Mouse (Mus musculus): ENCODE data around the gene Ky. TPM values are rescaled to one million over a fixed set of nuclear protein-coding genes. Genes with fewer than 3 reads are reported as not detected.

Gene Ky
- polyA plus RNA-seq, 1 experiment from 2014 or later: 1.6 TPM

GRCm38 (mm10) chr9:102499266-102499665 lies 6.3 kb upstream of the Ky start:
- Histone ChIP-seq H3K9ac (replicated peaks; ENCODE audit: low read depth, low read length) (no peak overlapping the region), H3K9me3 (ENCODE audit: control insufficient read depth, low read length) (no peaks in the 10 kb centered on the region), H3K4me1 (ENCODE audit: control insufficient read depth, insufficient read depth, low read length) (no peaks in the 10 kb centered on the region), H3K4me2 (ENCODE audit: low read depth, low read length) (no peak overlapping the region), H3K27me3 (ENCODE audit: control insufficient read depth, insufficient read depth, low read length) (no peaks in the 10 kb centered on the region), H3K36me3 (ENCODE audit: control insufficient read depth, insufficient read depth, low read length) (no peaks in the 10 kb centered on the region), H3K4me3 (ENCODE audit: low read depth, low read length) (no peak overlapping the region), H3K27ac (ENCODE audit: low read depth, low read length) (no peak overlapping the region)
- 94% methylated on average over 4 of the region's 4 CpGs for WGBS
- no peak for ATAC-seq (ENCODE audit: low read depth)

DNA sequence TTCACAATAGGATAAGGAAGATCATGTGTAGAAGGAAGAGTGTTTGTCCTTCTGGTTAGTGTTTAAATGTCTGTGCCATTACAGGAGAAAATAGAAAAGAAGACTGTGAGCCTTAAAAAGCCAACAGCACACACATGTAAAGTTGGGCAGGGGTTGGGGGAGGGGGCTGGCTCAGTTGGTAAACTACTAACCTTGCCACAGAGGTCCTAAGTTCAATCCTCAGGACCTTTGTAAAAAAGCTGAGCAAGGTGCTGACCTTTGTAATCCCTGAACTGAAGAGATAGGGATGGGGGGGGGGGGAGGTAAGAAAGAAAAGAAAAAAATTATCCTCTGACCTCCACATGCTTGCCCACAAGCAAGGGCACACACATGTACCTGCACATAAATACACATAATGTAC lies 5.8 kb upstream of the Ky start:
- H3K4me3 ChIP-seq (ENCODE audit: low read depth, low read length): no peak overlapping the region
- no peaks in the 10 kb centered on the region for H3K36me3 ChIP-seq (ENCODE audit: control insufficient read depth, insufficient read depth, low read length)
- no peak overlapping the region for H3K27ac ChIP-seq (ENCODE audit: low read depth, low read length)
- H3K4me1 ChIP-seq (ENCODE audit: control insufficient read depth, insufficient read depth, low read length): no peaks in the 10 kb centered on the region
- H3K4me2 ChIP-seq (ENCODE audit: low read depth, low read length): no peak overlapping the region
- no peak overlapping the region for H3K9ac ChIP-seq (replicated peaks; ENCODE audit: low read depth, low read length)
- no peaks in the 10 kb centered on the region for H3K9me3 ChIP-seq (ENCODE audit: control insufficient read depth, low read length)
- H3K27me3 ChIP-seq (ENCODE audit: control insufficient read depth, insufficient read depth, low read length): no peaks in the 10 kb centered on the region; the same call in 1 of the 2 replicates
- no peak for ATAC-seq (ENCODE audit: low read depth)

GRCm38 (mm10) chr9:102501113-102501512 lies 4.4 kb upstream of the Ky start:
- no peak overlapping the region for H3K9ac ChIP-seq (replicated peaks; ENCODE audit: low read depth, low read length)
- peaks cover 3% of the 10 kb centered on the region; the same call in 1 of the 2 replicates for H3K27me3 ChIP-seq (ENCODE audit: control insufficient read depth, insufficient read depth, low read length)
- H3K27ac ChIP-seq (ENCODE audit: low read depth, low read length): no peak overlapping the region
- 0 out of 2 replicates have a peak, but pooled peaks cover 2% of the 10 kb centered on the region for H3K4me1 ChIP-seq (ENCODE audit: control insufficient read depth, insufficient read depth, low read length)
- H3K36me3 ChIP-seq (ENCODE audit: control insufficient read depth, insufficient read depth, low read length): no peaks in the 10 kb centered on the region
- no peak overlapping the region for H3K4me3 ChIP-seq (ENCODE audit: low read depth, low read length)
- H3K9me3 ChIP-seq (ENCODE audit: control insufficient read depth, low read length): no peaks in the 10 kb centered on the region
- ATAC-seq (ENCODE audit: low read depth): no peak
- H3K4me2 ChIP-seq (ENCODE audit: low read depth, low read length): no peak overlapping the region
- WGBS: 71% methylated on average over 4 of the region's 4 CpGs

DNA sequence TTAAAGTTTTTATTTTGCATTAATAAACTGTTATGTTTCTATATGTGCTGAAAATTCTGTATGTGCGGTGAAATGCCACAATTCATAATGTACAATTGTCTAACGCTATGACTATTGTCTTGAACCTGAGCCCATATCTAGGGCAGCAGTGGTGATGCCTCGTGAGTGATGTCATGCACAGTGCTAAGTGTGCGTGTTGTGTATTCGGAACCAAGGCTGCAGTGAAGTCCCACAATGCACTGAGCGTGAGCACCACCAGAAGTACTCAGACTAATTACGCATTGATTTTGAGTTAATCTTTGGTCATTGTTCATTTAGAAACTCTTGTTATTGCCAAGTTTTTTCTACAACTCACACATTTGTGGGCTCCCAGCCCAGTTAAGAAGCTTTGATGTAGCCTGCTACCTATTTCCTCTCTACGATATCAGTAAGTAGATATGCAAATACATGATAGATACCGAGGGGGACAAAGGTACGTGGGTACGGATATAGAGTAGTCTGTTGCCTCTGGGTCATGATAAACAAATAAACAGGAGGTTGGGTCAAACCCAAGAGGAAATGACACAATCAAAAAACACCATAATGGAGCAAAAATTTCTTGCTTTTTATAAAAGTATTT lies 3.4 kb upstream of the Ky start:
- WGBS: 92% methylated on average over 11 of the region's 11 CpGs

DNA sequence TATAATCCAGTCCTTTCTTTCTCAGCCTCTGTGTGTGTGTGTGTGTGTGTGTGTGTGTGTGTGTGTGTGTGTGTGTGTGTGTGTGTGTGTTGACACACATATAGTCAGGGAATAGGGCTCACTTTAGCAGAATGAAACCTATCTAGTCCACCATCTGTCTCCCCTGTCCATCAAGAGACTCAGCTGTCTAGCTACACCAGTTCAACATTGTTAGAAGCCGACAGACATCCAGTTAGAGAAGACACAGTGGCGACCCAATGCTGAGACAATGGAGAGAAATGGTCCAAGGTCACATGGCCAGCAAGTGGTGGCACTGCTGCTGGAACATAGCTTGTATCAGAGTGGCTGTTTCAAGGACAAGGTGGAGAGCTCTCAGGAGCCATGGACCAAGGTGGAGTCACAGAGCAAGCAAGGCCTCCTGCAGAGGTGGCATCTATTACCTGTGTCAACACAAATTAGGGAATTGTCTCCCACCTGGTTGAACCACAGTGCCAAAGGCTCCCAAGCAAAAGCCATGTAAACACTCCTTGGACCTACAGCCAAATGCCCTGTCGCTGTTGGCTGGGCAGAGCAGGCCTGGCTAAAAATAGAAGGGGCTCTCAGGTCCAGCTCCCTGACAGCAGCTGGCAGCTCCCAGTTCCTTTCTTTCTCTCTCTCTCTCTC lies 703 bp upstream of the Ky start:
- Histone ChIP-seq H3K9ac (replicated peaks; ENCODE audit: low read depth, low read length) (no peak overlapping the region), H3K4me3 (ENCODE audit: low read depth, low read length) (no peak overlapping the region), H3K9me3 (ENCODE audit: control insufficient read depth, low read length) (no peaks in the 10 kb centered on the region), H3K36me3 (ENCODE audit: control insufficient read depth, insufficient read depth, low read length) (no peaks in the 10 kb centered on the region), H3K27ac (ENCODE audit: low read depth, low read length) (no peak overlapping the region), H3K27me3 (ENCODE audit: control insufficient read depth, insufficient read depth, low read length) (peaks cover 7% of the 10 kb centered on the region; the same call in 1 of the 2 replicates), H3K4me2 (ENCODE audit: low read depth, low read length) (no peak overlapping the region), H3K4me1 (ENCODE audit: control insufficient read depth, insufficient read depth, low read length) (0 out of 2 replicates have a peak, but pooled peaks cover 4% of the 10 kb centered on the region)
- ATAC-seq (ENCODE audit: low read depth): no peak
- WGBS: 77% methylated on average over 3 of the region's 3 CpGs

More for the DNA sequence above, 3.4 kb upstream of the Ky start:
- Histone ChIP-seq H3K4me1 (ENCODE audit: control insufficient read depth, insufficient read depth, low read length) (0 out of 2 replicates have a peak, but pooled peaks cover 4% of the 10 kb centered on the region), H3K9me3 (ENCODE audit: control insufficient read depth, low read length) (no peaks in the 10 kb centered on the region), H3K9ac (replicated peaks; ENCODE audit: low read depth, low read length) (no peak overlapping the region), H3K27me3 (ENCODE audit: control insufficient read depth, insufficient read depth, low read length) (peaks cover 7% of the 10 kb centered on the region; the same call in 1 of the 2 replicates), H3K4me2 (ENCODE audit: low read depth, low read length) (no peak overlapping the region), H3K36me3 (ENCODE audit: control insufficient read depth, insufficient read depth, low read length) (no peaks in the 10 kb centered on the region), H3K27ac (ENCODE audit: low read depth, low read length) (no peak overlapping the region), H3K4me3 (ENCODE audit: low read depth, low read length) (no peak overlapping the region)
- ATAC-seq (ENCODE audit: low read depth): no peak

DNA sequence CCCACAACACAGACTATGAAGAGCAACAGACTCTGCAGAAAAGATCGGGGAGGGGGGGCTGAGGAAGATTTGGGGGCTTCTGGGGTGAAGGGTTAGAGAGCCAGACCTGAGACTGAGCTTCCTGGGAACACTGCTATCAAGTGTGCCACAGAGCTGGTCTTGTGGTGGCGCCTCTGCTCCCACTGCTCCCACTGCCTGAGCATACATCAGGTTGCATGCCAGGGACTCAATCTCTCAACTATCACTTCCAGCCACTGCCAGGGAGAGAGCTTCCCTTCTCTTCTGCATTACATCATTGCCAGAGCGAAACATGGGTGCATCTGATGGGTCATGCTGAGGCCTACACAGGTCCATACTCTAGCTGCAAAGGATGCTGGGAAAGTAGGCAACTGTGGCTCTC lies 2.8 kb downstream of the Ky start:
- no peak for ATAC-seq (ENCODE audit: low read depth)
- Histone ChIP-seq H3K27me3 (ENCODE audit: control insufficient read depth, insufficient read depth, low read length) (peaks cover 7% of the 10 kb centered on the region; the same call in 1 of the 2 replicates), H3K4me1 (ENCODE audit: control insufficient read depth, insufficient read depth, low read length) (0 out of 2 replicates have a peak, but pooled peaks cover 4% of the 10 kb centered on the region), H3K9me3 (ENCODE audit: control insufficient read depth, low read length) (no peaks in the 10 kb centered on the region), H3K4me2 (ENCODE audit: low read depth, low read length) (no peak overlapping the region), H3K9ac (replicated peaks; ENCODE audit: low read depth, low read length) (no peak overlapping the region), H3K4me3 (ENCODE audit: low read depth, low read length) (no peak overlapping the region), H3K27ac (ENCODE audit: low read depth, low read length) (no peak overlapping the region), H3K36me3 (ENCODE audit: control insufficient read depth, insufficient read depth, low read length) (no peaks in the 10 kb centered on the region)
- whole genome bisulfite sequencing: 88% methylated on average over 3 of the region's 3 CpGs

GRCm38 (mm10) chr9:102511423-102511822 lies 5.9 kb downstream of the Ky start:
- Histone ChIP-seq H3K4me1 (ENCODE audit: control insufficient read depth, insufficient read depth, low read length) (no peaks in the 10 kb centered on the region), H3K27ac (ENCODE audit: low read depth, low read length) (no peak overlapping the region), H3K27me3 (ENCODE audit: control insufficient read depth, insufficient read depth, low read length) (0 out of 2 replicates have a peak, but pooled peaks cover 3% of the 10 kb centered on the region), H3K9me3 (ENCODE audit: control insufficient read depth, low read length) (no peaks in the 10 kb centered on the region), H3K9ac (replicated peaks; ENCODE audit: low read depth, low read length) (no peak overlapping the region), H3K36me3 (ENCODE audit: control insufficient read depth, insufficient read depth, low read length) (no peaks in the 10 kb centered on the region), H3K4me2 (ENCODE audit: low read depth, low read length) (no peak overlapping the region), H3K4me3 (ENCODE audit: low read depth, low read length) (no peak overlapping the region)
- no peak for ATAC-seq (ENCODE audit: low read depth)
- WGBS: 54% methylated on average over 8 of the region's 8 CpGs

DNA sequence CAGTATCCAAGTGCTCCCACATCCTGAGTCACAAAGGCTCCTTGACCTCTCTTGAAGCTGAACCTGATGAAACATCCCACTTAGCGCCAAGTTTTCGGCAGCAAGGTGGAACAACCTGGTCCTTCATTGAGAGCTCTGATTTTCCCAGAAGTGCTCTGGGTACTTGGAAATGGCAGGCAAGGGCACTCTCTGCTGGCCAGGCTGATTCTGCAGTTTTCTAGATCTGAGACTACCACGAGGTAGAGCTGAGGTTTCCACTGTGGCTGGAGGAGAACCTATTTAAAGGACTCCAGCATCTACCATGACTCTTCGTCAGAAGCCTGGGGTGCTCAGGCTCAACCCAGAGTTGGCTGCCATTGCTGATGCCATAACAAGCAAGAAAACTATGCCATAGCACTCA lies 8.0 kb downstream of the Ky start:
- WGBS: 84% methylated on average over 4 of the region's 4 CpGs
- Histone ChIP-seq H3K27me3 (ENCODE audit: control insufficient read depth, insufficient read depth, low read length) (no peaks in the 10 kb centered on the region), H3K27ac (ENCODE audit: low read depth, low read length) (no peak overlapping the region), H3K4me2 (ENCODE audit: low read depth, low read length) (no peak overlapping the region), H3K9ac (replicated peaks; ENCODE audit: low read depth, low read length) (no peak overlapping the region), H3K9me3 (ENCODE audit: control insufficient read depth, low read length) (no peaks in the 10 kb centered on the region), H3K36me3 (ENCODE audit: control insufficient read depth, insufficient read depth, low read length) (no peaks in the 10 kb centered on the region), H3K4me3 (ENCODE audit: low read depth, low read length) (no peak overlapping the region), H3K4me1 (ENCODE audit: control insufficient read depth, insufficient read depth, low read length) (no peaks in the 10 kb centered on the region)
- no peak for ATAC-seq (ENCODE audit: low read depth)

- WGBS: 95% methylated on average over 9 of the region's 9 CpGs
- H3K36me3 ChIP-seq (ENCODE audit: control insufficient read depth, insufficient read depth, low read length): no peaks in the 10 kb centered on the region
- no peak overlapping the region for H3K4me2 ChIP-seq (ENCODE audit: low read depth, low read length)
- H3K4me3 ChIP-seq (ENCODE audit: low read depth, low read length): no peak overlapping the region
- no peak overlapping the region for H3K27ac ChIP-seq (ENCODE audit: low read depth, low read length)
- H3K27me3 ChIP-seq (ENCODE audit: control insufficient read depth, insufficient read depth, low read length): no peaks in the 10 kb centered on the region
- no peak overlapping the region for H3K9ac ChIP-seq (replicated peaks; ENCODE audit: low read depth, low read length)
- no peaks in the 10 kb centered on the region for H3K4me1 ChIP-seq (ENCODE audit: control insufficient read depth, insufficient read depth, low read length)
- H3K9me3 ChIP-seq (ENCODE audit: control insufficient read depth, low read length): no peaks in the 10 kb centered on the region
- ATAC-seq (ENCODE audit: low read depth): no peak
These were observed 12.9 kb downstream of the Ky start for GRCm38 (mm10) chr9:102518443-102518842.

All from neural tube, embryonic 14.5 days (tissue).